Mouse (Mus musculus) cerebral cortex, adult 2 months (tissue): ENCODE results near the gene Frmd7.

Source experiments
- WGBS: fragments of 180-500 bp; shearing (Covaris S2); methylation state at CpG from one replicate; pipeline ENCODE4 v1.1.7; 2018; 5-methylcytosine and 5-hydroxymethylcytosine counted together

Gene Frmd7

DNA sequence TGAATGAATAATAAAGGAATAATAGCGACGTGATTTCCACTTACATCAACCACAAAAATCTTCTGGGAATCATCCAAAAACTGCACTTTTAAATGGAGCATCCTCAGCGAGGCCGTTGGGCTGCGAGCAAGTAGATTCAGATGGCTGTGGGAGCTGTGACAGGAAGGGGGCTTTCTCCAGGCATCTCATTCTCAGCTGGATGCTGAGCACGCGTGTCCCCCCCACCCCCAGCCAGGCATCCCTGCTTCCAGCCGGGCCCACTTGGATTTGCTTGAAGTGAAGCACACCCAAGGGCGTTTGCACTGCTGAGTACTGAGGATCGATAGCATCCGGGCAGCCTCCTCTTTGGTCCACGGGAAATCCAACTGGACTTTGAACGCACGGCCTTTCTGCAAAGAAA lies at the start of gene Frmd7:
Frmd7 (minus strand) TSS at position 101 of the 400 bp plus-strand sequence.
- 44% methylated on average over 14 of the region's 14 CpGs for WGBS

DNA sequence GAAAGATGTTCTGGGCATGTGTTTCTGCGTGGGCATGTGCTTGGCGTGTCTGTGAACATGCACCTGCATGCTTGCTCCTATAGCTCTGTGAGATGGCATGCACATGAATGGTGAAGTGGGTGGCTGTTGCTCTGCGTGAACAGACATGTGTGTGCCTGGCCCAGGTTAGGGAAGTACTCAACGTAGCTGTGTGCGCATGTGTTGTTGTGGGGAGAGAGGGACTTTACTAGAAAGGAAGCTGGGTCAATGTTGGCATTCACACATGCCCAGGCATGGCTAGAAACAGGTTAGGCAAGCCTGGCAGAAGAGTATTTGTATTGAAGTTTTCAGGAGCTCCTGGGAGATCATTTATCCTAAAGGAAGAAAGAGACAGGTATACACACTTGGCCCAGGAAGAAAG lies 48.8 kb upstream of the Frmd7 start:
- 96% methylated on average over 5 of the region's 5 CpGs for WGBS

DNA sequence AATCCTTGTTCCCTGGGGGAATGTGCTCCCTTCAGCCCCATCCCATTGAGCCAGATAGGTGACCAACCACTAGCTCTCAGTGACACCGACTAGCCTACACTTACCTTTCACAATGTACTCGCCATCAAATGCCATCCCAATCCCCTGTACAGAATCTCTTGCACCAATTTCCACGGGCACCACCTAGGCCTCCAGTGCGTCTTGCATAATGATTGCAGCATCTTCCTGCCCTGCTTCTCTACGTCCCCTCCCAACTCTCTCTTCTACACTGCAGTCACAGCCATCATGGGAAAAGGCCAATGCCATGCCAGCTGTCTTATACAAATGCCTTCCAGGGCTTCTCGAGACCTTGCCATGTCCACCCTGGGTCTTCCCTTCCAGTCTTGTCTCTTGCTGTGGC lies 47.4 kb upstream of the Frmd7 start:
- WGBS, result 89% methylated on average over 6 of the region's 6 CpGs

DNA sequence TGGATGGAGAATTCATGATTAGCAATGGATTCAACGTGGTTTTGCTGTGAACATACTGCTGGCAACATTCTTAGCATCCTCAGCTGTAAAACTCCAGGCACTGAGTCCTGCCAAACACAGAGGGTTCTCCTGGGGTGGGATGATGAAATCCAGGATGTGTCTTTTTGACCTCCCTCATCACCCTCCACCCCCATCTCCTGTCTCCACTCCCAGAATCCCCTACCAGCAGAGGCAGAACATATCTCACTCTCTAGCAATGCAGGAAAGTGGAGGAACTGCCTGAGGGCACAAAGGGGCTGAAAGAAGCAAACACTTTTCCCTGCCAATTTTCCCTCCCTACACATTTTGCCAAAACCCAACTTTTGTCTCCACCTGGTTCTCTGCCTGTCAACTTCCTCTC lies 46.1 kb upstream of the Frmd7 start:
- WGBS, result 61% methylated on average over 1 of the region's 1 CpGs

DNA sequence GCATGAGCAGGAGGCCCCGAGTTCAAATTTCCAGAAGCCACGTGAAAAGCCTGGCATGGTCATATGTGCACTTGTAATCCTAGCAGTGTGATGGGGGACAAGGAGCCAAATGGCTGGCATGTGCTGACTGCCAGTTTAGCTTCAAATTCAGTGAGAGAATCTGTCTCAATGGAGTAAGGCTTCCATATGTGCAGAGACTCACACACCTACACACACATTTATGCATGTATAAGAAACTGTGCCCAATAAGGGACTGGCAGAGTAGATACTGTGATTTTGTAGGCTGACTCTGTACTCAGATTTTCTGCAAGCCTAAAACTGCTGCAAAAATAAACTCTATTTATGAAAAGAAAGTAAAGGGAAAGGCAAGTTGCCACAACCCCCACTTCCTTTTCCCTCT lies 35.9 kb upstream of the Frmd7 start:
- WGBS, result 45% methylated on average over 2 of the region's 2 CpGs

DNA sequence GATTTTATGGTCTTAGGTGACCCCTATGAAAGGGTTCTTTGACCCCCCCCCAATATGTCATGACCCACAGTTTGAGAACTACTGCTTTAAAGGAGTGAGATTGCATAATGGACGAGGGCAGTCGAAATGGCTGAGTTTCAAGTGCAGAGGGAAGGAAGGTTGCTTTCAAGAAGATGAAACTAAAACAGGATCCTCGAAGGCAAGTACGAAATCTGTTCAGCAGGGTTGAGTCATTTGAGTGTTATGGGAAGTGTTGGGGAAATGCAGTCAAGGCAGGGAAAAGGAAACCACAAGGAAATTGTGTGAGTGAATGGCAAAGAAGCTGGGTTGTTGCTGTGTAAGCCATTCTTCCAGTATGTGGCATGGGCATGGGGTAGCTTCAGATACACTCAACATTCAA lies 29.6 kb upstream of the Frmd7 start:
- WGBS, result 58% methylated on average over 4 of the region's 4 CpGs

DNA sequence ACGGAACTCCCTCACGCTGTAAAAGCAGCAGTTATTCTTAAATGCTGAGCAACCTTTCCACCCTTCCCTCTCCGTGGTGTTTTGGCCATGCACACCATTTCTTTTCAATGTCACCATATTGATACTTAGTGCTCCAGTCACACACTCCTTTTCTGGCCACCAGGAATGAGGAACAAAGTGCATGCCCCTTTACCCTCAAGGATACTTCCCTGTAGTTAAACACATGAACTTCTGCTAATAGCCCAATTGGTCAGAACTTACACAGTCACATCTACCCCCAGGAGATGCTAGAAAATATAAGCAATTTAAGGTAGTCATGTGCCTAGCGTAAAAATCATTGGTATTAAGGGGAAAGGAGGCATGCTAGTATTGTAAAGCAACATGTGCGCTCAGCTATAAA lies 27.4 kb upstream of the Frmd7 start:
- WGBS, result 88% methylated on average over 5 of the region's 5 CpGs

DNA sequence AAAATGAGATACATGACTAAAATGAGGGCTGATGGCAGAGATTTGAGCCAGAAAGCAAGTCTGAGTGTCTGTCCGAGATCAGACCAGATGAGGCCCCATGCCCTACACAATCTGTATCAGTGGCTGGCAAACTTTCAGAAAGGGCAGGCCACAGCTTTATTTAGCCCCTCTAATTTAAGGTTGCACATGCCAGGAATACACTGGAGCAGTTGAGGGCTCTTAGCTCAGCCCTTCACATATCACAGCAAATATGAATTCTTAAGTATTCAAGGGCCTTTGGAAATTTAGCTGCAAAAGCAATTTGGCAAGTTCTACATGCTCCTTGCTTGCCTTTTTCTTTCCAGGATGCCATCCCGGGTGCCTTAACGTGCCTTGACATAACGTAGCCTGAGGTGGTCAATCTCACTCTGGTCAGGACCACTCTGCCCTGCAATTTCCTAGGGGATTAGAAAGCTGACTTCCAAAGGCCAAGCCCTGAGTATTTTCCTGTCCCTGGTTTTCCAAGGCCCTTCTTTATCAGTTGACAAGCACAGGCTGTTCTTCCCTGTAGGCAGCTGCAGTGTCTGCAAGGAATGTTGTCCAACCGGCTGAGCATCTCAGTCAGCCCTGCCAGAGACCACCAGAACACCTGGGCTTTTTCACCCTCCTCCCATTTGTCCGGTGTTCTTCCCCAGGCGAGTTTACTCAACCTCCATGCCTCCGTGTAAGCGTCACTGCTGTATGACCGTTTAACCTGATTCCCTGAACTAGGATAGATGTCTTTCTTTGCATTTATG lies 25.8 kb upstream of the Frmd7 start:
- 84% methylated on average over 10 of the region's 10 CpGs for WGBS

DNA sequence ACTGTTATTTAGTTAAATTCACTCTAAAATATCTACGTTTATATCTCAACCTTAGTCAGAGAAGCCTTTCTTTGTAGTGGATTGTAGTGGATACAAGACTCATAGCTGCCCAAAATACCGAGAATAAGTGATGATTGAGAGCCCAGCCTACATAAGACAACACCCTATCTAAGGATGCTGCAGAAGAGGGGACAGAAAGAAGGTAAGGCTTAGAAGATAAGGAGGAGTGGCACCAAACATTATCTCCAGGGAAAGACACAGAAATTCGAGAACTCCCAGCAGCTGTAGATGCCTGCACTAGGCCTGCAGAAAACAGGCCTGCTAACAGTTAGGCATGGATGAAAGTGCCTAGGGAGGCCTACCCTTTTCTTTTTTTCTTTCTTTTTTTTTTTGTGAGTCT lies 22.6 kb upstream of the Frmd7 start:
- WGBS, result 90% methylated on average over 3 of the region's 3 CpGs

DNA sequence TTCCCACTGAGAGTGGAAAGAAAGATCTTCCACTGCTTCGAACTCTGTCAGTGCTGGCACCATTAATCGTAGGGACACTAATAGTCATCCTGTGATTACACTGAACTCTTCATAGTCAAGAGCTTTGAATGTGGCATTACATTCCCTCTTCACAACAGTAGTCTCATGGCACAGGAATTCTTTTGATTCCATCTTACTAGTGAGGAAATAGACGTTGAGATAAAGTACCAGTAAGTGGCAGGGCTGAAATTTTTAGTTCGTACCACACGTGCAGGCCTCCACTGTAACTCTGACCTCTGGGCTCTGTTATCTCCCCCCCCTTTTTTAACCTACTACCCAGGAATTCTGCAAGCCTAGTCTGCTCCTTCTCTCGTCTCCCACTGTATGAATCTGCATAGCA lies 20.4 kb upstream of the Frmd7 start:
- 82% methylated on average over 6 of the region's 6 CpGs for WGBS

DNA sequence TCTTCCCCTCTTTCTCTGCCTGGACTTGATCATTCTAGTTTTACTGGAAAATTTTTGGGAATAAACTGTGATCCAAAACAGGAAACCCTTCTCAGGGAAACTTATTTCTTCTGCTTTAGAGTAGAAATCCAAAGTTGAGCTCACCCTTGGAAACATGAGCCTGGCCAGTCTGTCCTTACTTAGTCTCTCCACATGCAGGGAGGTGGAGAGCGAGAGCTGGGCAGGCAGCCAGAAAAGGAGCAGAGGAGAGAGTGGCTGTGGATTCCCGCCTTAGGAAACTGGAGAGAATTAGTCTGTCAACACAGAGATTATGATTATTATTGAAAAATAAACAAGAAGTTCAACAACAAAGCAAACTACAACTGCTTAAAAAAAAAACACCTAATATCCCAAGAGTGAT lies 6.1 kb upstream of the Frmd7 start:
- 42% methylated on average over 2 of the region's 2 CpGs for WGBS

DNA sequence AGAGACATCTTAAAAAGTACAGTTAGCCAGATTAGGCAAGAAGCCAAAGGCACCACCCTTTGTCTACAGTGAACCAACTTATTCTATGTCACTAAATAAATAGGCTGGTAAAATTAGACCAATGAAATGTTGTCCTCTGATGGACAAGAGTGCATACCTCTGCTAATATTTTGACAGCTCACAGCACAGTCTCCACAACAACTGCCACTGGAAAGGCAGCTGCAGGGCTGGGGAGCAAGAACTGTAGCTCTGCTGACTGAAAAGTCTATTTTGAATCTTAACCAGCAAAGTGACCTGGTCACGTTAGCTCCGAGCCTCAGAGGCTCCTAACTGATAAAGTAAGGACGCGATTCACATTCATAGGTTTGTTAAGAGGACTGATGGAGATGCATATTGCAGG lies 5.6 kb upstream of the Frmd7 start:
- 82% methylated on average over 4 of the region's 4 CpGs for WGBS

DNA sequence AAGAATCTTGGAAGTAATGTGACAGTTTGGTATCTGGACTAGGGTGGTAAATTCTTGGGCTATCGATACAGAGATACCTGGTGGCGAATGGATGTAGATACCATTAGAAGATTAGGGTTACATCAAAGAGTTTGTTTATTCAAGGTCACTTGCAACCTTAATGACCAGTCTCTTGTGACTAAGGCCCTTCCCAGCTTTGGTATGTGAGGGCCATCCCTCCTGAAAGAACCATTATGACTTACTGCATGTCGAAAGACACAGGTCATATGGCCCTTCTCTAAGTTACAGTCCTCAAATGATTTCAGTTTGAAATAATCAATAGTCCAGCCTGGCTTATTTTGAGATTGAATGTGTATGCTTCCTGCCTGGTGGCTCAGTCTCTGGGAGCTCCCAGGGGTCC lies 5.4 kb downstream of the Frmd7 start:
- 94% methylated on average over 3 of the region's 3 CpGs for WGBS

DNA sequence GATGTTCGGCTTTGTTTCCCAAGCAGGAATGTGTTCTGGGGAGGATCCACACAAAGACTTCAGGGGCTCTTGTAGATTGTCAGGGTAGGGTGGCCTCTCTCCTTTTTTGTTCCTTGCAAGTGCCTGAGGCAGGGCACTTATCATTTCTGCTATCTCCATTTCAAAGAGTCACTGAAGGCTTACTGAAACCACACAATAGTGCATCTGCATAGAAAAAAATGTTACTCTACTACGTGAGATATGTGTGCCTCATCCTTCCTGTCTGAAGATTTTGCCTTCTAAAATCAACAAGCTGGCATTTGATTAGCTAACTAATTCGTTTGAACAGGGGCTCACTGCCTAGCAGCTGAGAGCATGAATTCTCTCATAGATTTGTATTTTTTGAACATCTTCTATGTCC lies 12.2 kb downstream of the Frmd7 start:
- WGBS, result 60% methylated on average over 3 of the region's 3 CpGs

DNA sequence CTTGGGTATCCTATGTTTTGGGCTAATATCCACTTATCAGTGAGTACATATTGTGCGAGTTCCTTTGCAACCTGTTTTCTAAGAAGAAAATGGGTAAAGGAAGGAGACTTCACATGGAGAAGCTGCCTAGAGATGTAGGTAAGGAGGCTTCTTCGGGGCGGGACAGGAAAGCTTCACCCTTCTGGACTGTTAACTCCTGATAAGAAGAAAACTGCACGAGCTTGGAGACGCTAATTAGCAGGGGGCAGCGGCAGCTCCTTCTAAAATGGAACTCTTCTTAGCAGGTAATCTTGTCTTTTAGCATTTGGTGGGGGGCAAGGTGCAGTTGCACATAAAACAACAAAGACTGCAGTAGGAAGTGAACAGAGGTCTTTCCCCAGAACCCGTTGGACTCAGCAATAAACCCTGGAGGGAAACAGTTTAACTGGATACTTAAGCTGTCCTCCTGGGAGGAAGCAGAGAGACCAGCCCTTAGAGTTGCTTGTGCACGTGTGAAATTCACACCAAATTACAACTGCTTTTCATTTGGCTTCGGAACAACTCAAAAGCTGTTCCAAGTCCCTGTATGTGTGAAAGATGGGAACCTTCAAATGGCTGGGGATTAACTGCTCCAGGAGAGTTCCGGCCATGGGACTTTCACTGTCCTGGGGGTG lies 15.5 kb downstream of the Frmd7 start:
- WGBS, result 73% methylated on average over 10 of the region's 10 CpGs

DNA sequence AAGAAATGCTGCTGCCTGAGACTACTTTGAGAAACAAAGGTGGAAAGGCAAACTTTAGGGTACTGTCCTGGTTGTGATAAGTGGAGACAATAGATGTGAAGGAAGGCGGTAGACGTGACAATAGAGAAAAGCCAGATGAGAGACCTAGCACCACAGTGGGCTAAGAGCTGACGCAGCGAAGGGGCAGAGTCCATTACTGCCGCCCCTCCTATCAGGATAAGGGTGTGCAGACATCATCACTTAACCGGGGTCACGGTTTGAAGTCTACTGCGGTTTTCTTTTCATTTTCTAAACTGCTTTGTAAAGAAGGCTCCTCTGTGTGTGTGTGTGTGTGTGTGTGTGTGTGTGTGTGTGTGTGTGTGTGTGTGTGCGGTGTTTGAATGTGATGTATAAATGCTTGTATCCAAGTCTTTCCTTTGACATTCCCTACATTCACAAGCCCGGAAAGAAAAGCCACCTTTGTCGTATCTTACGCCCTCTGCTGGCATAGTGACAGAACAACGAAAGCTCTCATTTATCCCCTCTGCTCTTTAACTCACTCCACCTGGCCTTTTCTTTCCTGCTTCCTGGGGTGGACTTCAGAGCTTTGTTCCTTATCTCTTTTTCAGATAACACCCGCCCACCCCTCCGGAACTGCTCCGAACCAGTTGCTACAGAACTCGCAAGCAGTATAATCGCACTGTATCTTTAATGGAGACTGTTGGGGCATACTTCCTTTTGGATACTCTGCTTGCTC lies 17.7 kb downstream of the Frmd7 start:
- WGBS, result 41% methylated on average over 18 of the region's 18 CpGs

DNA sequence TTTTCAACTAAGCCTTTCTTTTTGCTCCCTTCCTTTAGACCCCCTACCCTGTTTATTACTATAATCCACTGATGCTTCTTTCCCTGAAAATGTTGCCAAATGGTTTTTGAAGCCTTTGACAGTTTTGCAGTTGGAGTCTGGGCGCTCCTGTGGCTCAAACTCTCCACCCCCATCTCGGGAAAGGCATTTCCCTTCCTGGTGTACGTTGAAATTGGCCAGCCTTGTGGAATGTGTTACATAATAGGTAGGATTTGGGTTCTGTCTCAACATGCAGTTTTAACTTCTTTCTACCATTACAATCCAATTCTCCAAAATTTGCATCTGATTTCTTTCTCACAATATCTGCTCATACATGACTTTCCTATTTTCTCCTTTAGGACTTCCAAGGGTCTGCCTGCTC lies 23.8 kb downstream of the Frmd7 start:
- 28% methylated on average over 3 of the region's 3 CpGs for WGBS

DNA sequence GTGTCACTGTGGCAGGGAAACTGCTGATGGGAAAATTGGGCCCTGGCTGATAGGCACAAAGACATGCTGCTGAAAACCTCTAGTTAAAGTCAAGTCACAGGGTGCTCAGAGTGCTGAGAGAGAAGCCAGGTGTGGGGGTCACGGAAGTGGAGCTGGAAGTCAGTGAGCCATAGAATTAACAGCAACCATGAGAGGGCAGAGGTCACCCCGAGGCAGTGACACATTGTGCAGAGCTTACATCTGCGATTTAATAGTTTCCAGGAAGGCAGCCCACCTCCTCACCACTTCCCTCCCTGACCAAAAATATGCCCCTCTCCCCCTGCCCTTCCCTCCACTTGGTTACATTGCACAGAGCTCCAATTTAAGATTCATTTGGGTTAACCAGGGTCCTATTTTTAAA lies 25.1 kb downstream of the Frmd7 start:
- WGBS, result 56% methylated on average over 3 of the region's 3 CpGs

DNA sequence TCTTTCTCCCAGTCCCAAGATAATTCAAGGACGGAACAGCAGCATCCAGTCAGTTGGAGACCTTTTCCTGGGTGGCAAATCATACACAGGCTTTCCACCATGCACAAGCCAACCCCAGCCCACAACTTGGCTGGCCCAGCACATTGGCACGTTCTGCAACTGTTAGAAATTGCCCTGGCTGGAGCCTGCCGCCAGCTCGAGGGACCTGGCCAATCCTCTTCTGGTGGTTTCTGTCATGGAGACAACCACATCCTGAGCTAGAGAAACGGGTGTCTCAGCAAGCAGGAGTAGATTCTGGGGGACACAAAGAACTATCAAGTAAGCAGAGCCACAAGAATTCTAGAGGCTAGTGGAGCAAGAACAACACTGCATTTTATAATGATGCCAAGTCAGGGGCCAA lies 32.6 kb downstream of the Frmd7 start:
- 75% methylated on average over 5 of the region's 5 CpGs for WGBS

DNA sequence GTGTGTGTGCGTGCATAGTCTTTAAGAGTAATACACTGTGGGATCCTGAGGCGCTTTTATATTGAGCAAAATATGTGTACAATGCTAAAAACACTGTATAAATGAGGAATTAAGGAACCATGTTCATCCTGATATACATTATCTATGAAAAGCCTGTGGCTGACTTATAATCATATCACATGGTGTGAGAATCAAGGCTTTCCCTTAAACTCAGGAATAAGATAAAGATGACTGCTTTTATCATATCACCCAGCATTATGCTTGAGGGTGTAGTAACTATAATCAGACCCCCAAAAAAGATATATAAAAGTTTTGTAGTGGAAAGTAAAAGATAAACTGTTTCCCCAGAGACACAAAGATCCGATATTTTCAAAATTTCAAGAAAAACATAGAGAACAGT lies 39.0 kb downstream of the Frmd7 start:
- 95% methylated on average over 3 of the region's 3 CpGs for WGBS

DNA sequence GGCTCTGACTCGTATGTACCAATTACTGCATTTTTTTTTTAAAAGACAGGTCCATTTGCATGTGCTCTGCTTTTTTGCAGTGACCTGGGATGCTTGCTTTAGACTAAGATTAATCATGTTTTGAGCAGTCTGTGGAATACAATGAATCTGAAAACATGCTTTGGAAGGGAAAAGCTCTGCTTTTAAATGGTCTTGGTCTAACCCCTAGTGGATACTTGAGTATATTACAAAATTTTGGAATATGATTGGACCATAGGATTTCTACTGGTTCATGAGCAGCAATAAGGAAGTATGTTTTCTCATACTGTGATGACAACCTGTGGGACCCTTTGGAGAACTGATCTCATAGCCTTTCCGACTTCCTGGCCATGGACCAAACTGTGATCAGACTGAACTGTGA lies 54.5 kb downstream of the Frmd7 start:
- WGBS, result 89% methylated on average over 2 of the region's 2 CpGs

DNA sequence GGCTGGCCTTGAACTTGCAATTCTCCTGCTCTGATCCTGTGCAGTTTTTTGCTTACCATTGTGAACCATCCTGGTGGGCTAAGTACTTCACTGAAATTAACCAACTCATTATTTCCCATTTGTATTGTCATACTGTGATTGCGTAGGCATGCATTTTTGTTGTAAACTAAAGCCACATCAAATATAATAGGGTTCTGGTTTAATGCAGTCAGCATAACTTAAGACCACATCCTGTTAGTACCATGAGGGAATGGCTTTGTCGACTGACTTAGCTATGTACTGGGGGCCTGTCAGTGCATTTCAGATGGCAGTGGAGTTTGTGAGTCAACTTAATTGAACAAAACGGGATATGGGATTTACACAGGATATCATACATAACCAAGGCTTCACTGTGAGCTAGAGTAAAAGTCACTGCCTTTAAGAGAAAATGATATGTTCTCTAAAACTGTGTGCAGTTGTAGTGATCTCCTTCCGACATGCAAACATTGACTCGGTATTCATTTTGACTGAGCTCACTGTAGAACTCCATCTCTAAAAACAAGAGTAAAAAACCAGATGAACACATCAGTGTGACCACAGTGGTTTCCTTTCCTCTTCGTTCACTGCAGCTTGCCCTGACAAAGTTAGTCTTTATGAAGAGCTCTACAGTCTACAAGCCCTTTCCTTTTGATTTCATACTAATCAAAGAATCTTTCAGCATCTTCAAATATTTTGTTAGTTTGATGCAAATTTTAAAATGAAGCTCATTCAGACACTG lies 68.1 kb downstream of the Frmd7 start:
- WGBS, result 82% methylated on average over 6 of the region's 6 CpGs
